Mouse (Mus musculus) hindbrain, embryonic 13.5 days (tissue): Measurements from ENCODE around the gene Olfr110. TPM values are rescaled to one million over a fixed set of nuclear protein-coding genes. Genes with fewer than 3 reads are reported as not detected.

Experiments used
- polyA plus RNA-seq: library from polyadenylated mRNA; unstranded; fragments of >200 nt; fragmentation: Nextera tagmentation; extraction: Ambion mirVana; gene quantifications from 2 replicates; pipeline ENCODE4 v1.2.1, GENCODE M21; 2015

Olfr110 gene
- polyA plus RNA-seq, 1 experiment from 2014 or later = not detected

Other genes with a start within 250 kb of the Olfr110 start
- not detected in 2 replicates for gene Olfr98, start 228.7 kb upstream of the Olfr110 start, polyA plus RNA-seq
- gene H2-M3, start 222.2 kb upstream of the Olfr110 start, polyA plus RNA-seq = 1.1 TPM in 2 replicates
- 0.14 TPM in 1 of 2 replicates, not detected in the other for gene Olfr99, start 209.0 kb upstream of the Olfr110 start, polyA plus RNA-seq
- not detected in 2 replicates for gene Olfr101, start 188.2 kb upstream of the Olfr110 start, polyA plus RNA-seq
- not detected in 2 replicates for gene Olfr102, start 175.4 kb upstream of the Olfr110 start, polyA plus RNA-seq
- gene Olfr103, start 152.8 kb upstream of the Olfr110 start, polyA plus RNA-seq = not detected in 2 replicates
- gene Olfr104-ps, start 132.9 kb upstream of the Olfr110 start, polyA plus RNA-seq = not detected in 2 replicates
- not detected in 2 replicates for gene Olfr105-ps, start 113.4 kb upstream of the Olfr110 start, polyA plus RNA-seq
- gene Olfr106-ps, start 102.1 kb upstream of the Olfr110 start, polyA plus RNA-seq = not detected in 2 replicates
- gene Olfr107, start 93.2 kb upstream of the Olfr110 start, polyA plus RNA-seq = not detected in 2 replicates
- gene Olfr108, start 47.0 kb upstream of the Olfr110 start, polyA plus RNA-seq = not detected in 2 replicates
- not detected in 2 replicates for gene Olfr109, start 33.6 kb upstream of the Olfr110 start, polyA plus RNA-seq
- not detected in 2 replicates for gene H2-M2, start 8.9 kb upstream of the Olfr110 start, polyA plus RNA-seq
- not detected in 2 replicates for gene Olfr111, start 15.6 kb downstream of the Olfr110 start, polyA plus RNA-seq
- not detected in 2 replicates for gene Olfr112, start 77.0 kb downstream of the Olfr110 start, polyA plus RNA-seq
- gene Olfr113, start 85.2 kb downstream of the Olfr110 start, polyA plus RNA-seq = not detected in 2 replicates
- gene Olfr114, start 100.3 kb downstream of the Olfr110 start, polyA plus RNA-seq = not detected in 2 replicates
- gene Olfr115, start 134.6 kb downstream of the Olfr110 start, polyA plus RNA-seq = not detected in 2 replicates
- gene Olfr116, start 134.7 kb downstream of the Olfr110 start, polyA plus RNA-seq = not detected in 2 replicates
- not detected in 2 replicates for gene Olfr117, start 171.3 kb downstream of the Olfr110 start, polyA plus RNA-seq
- not detected in 2 replicates for gene Olfr118, start 174.5 kb downstream of the Olfr110 start, polyA plus RNA-seq
- not detected in 2 replicates for gene Olfr119, start 204.1 kb downstream of the Olfr110 start, polyA plus RNA-seq
- not detected in 2 replicates for gene Olfr120, start 229.3 kb downstream of the Olfr110 start, polyA plus RNA-seq